Mouse (Mus musculus): Measurements from ENCODE around the gene Pfn4. TPM values are rescaled to one million over a fixed set of nuclear protein-coding genes. Genes with fewer than 3 reads are reported as not detected.

Pfn4 gene
- total RNA-seq (2014; rRNA removed; ENCODE audit: low replicate concordance): 2.7 TPM in 1 of 2 replicates, not detected in the other
- 3.4 TPM in 2 replicates for polyA plus RNA-seq (2015; fragmentation: Nextera tagmentation; extraction: Ambion mirVana)

DNA sequence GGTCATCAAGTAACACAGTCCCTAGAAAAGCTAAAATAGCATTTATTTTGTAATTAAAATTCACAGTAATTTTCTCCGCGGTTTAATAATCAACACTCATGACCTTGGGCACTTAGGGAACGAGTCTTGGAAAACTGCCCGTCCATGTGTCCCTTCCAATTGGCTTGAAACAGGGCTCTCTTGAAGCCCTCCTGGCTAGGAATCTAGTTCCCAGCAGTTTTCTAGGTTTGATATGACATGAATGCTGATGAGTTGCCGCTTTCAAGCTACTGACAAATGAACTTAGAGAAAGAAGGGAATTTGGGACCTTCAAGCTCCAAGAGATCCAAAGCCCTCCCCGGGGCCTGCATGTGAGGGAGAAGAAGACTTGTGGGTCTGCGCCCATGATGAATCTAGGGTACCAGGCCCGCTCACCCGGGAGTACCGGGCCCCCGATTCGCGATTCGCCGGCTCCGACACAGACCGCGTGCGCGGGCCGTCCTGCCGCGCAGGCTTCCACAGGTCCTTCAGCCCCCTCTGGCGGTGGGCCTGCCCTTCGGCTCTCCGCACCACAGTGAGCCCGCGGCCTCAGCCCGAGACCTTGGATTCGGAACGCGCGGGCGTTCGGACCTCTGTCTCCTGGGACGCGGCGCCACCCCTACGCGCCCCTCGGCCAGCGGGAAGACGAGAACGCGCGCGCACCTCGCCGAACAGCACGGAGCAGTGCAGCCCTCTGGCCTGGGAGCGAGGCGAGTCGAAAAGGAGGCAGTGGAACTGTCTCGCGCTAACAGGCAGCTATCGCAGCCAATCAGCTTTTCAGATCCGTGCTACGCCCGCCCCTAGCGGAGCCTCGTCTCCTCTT, at the start of gene Pfn4, which contains the start of gene Fam228b:
TSS of gene Pfn4 (plus strand) at position 531 of the 841 bp plus-strand sequence.
TSS of gene Fam228b (minus strand) at position 776 of the 841 bp plus-strand sequence.
- H3K9ac ChIP-seq (replicated peaks; ENCODE audit: low read depth, low read length): peak within 1 kb of the TSS; percentile 65
- DNase-seq (ENCODE audit: low spot score) (peak; percentile 84), ATAC-seq (ENCODE audit: insufficient read depth, low read depth) (peak; percentile 98)
- H3K4me3 ChIP-seq (ENCODE audit: low read depth, low read length): peak within 1 kb of the TSS; percentile 65
- no peaks in the 10 kb centered on the region for H3K9me3 ChIP-seq (replicated peaks; ENCODE audit: control insufficient read depth, low read length)
- peak within 1 kb of the TSS; percentile 80 for H3K27ac ChIP-seq (ENCODE audit: low read depth)
- WGBS: 2% methylated on average over 61 of the region's 61 CpGs
- peak within 1 kb of the TSS; percentile 58 for H3K4me2 ChIP-seq (ENCODE audit: low read depth, low read length)
- H3K4me1 ChIP-seq (ENCODE audit: control insufficient read depth, insufficient read depth): peaks cover 4% of the 10 kb centered on the region; the same call in 1 of the 2 replicates
- H3K27me3 ChIP-seq (ENCODE audit: control insufficient read depth, insufficient read depth, low read length): no peaks in the 10 kb centered on the region
- peak; percentile 84 for TF ChIP-seq CTCF (IDR thresholded peaks at IDR 0.05; ENCODE audit: low read depth)
- TF ChIP-seq EP300 (IDR thresholded peaks at IDR 0.05; ENCODE audit: low read depth): no peak
- H3K36me3 ChIP-seq (replicated peaks; ENCODE audit: control insufficient read depth, insufficient read depth, low read length): no peaks in the 10 kb centered on the region

DNA sequence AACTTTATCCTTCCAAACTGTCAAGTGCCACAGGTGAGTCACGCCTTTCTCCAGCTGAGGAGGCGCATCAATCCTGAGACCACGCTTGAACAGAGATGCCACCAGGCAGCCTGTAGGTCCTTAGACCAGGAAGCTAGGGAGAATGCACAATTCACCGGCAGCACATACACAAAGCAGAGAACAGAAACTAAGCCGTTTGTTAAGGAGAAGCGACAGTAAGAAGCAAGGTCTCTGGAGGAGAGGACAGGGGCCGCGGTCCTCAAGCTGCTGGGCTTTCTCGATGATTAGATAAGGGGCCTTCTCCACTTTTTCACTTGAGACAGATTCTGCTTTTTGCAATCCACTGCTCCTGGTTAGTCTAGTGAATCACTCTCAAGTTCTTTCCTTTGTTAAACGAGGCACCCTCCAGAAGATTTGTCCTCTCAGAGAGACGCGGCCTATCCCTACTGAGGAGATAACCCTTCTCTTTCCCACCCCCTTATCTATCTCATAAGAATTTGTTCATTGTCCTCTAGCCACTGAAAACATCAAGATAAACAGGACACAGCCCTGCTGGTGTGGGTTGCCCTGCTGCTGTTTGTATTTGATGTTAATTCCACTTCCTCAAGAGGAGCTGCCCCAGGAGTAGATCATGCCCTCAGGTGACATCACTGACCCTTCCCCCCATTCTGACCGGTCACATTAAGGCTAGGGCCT, 49.6 kb upstream of the Pfn4 start:
- H3K36me3 ChIP-seq (replicated peaks; ENCODE audit: control insufficient read depth, insufficient read depth, low read length): no peaks in the 10 kb centered on the region

GRCm38 (mm10) chr12:4719762-4720754, 48.8 kb upstream of the Pfn4 start:
- ATAC-seq (ENCODE audit: insufficient read depth, low read depth): no peak
- 66% methylated on average over 17 of the region's 17 CpGs for WGBS

More for the DNA sequence above, 49.6 kb upstream of the Pfn4 start:
- Histone ChIP-seq H3K4me1 (ENCODE audit: control insufficient read depth, insufficient read depth) (peaks cover 5% of the 10 kb centered on the region; the same call in 1 of the 2 replicates), H3K9ac (replicated peaks; ENCODE audit: low read depth, low read length) (no peak overlapping the region), H3K4me2 (ENCODE audit: low read depth, low read length) (no peak overlapping the region), H3K4me3 (ENCODE audit: low read depth, low read length) (no peak overlapping the region), H3K27me3 (ENCODE audit: control insufficient read depth, insufficient read depth, low read length) (no peaks in the 10 kb centered on the region), H3K9me3 (replicated peaks; ENCODE audit: control insufficient read depth, low read length) (no peaks in the 10 kb centered on the region), H3K27ac (ENCODE audit: low read depth) (no peak overlapping the region)
- 40% methylated on average over 13 of the region's 13 CpGs for WGBS
- TF ChIP-seq EP300 (IDR thresholded peaks at IDR 0.05; ENCODE audit: low read depth) (no peak), CTCF (IDR thresholded peaks at IDR 0.05; ENCODE audit: low read depth) (no peak)
- no peak for ATAC-seq (ENCODE audit: insufficient read depth, low read depth)
- DNase-seq (ENCODE audit: low spot score): no peak

DNA sequence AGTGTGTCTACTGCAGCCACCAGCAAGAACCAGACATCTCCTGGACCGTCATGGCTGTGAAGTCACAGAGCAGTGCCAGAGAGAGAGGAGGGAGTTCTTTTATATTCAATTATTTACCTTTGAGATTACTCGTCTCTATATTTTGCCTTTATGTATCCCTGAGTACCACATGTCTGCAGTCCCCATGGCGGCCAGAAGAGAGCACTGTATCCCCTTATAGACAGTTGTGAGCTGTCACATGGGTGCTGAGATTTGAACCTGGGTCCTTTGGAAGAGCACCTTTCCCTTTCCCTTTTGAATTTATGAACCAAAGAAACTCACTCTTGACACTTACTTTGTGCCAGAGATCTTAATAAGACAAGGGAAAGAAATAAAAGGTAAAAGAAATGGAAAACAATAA, 39.7 kb upstream of the Pfn4 start:
- Histone ChIP-seq H3K4me2 (ENCODE audit: low read depth, low read length) (no peak overlapping the region), H3K36me3 (replicated peaks; ENCODE audit: control insufficient read depth, insufficient read depth, low read length) (no peaks in the 10 kb centered on the region), H3K4me3 (ENCODE audit: low read depth, low read length) (no peak overlapping the region), H3K4me1 (ENCODE audit: control insufficient read depth, insufficient read depth) (no peaks in the 10 kb centered on the region), H3K27ac (ENCODE audit: low read depth) (no peak overlapping the region), H3K27me3 (ENCODE audit: control insufficient read depth, insufficient read depth, low read length) (no peaks in the 10 kb centered on the region), H3K9ac (replicated peaks; ENCODE audit: low read depth, low read length) (no peak overlapping the region), H3K9me3 (replicated peaks; ENCODE audit: control insufficient read depth, low read length) (no peaks in the 10 kb centered on the region)
- TF ChIP-seq EP300 (IDR thresholded peaks at IDR 0.05; ENCODE audit: low read depth) (no peak), CTCF (IDR thresholded peaks at IDR 0.05; ENCODE audit: low read depth) (no peak)
- ATAC-seq (ENCODE audit: insufficient read depth, low read depth) (no peak), DNase-seq (ENCODE audit: low spot score) (no peak)
- WGBS: 90% methylated on average over 3 of the region's 3 CpGs

More at GRCm38 (mm10) chr12:4719762-4720754, 48.8 kb upstream of the Pfn4 start:
- no peak overlapping the region for H3K9ac ChIP-seq (replicated peaks; ENCODE audit: low read depth, low read length)
- no peaks in the 10 kb centered on the region for H3K27me3 ChIP-seq (ENCODE audit: control insufficient read depth, insufficient read depth, low read length)
- no peak overlapping the region for H3K27ac ChIP-seq (ENCODE audit: low read depth)
- H3K9me3 ChIP-seq (replicated peaks; ENCODE audit: control insufficient read depth, low read length): no peaks in the 10 kb centered on the region
- H3K4me2 ChIP-seq (ENCODE audit: low read depth, low read length): no peak overlapping the region
- H3K4me1 ChIP-seq (ENCODE audit: control insufficient read depth, insufficient read depth): no peaks in the 10 kb centered on the region; the same call in 1 of the 2 replicates
- no peak for TF ChIP-seq EP300 (IDR thresholded peaks at IDR 0.05; ENCODE audit: low read depth)
- TF ChIP-seq CTCF (IDR thresholded peaks at IDR 0.05; ENCODE audit: low read depth): peak; percentile 18
- peak; percentile 6 for DNase-seq (ENCODE audit: low spot score)
- H3K4me3 ChIP-seq (ENCODE audit: low read depth, low read length): no peak overlapping the region
- H3K36me3 ChIP-seq (replicated peaks; ENCODE audit: control insufficient read depth, insufficient read depth, low read length): no peaks in the 10 kb centered on the region

Measured in heart, postnatal 0 days (tissue).